Mouse (Mus musculus) urinary bladder, postnatal 4 days (tissue): ENCODE results near the gene R3hdm2.

Experiments
- DNase-seq, 2 experiments: peaks; one replicate each; pipeline ENCODE4 v3.0.0; 2021 to 2022; ENCODE audit warnings: low spot score in 2 of 2

The R3hdm2 gene

DNA sequence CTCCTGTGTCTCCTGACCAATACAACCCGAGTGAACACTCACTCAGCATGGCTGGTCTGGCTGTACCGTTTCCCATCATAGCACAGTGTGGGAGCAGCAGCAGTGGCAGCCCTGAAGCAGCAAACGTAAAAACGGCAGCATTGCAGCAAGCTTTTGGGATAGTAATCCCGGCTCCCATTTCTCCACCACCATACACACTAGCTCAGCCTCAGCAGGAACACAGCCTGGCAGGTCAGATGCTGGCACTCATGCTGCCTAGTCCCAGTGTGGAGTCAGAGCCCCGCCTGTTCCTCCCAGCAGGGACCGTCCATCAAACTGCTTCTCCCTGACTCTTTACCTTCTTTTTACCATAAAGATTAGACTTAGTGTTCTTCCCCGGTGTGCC, 111.0 kb downstream of the R3hdm2 start:
- no peak for DNase-seq

DNA sequence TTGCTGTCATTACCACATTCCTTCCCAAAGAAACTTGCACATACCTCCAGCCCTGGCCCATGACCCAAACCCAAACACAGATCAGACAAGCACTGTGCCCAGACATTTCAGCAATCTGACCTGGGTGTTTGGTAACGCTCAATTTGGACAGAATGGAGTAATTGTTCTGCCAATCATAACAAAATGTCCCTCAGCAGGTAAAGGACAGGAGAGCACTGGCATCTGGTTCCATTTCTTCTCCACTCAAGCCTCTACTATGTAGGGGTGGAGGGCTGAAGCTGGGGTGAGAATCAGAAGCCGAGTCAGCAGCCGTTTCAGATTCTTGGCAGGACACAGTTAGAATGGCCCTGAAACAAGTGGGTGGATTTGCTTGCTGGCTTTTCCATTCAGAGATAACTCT, 112.0 kb downstream of the R3hdm2 start:
- no peak for DNase-seq

DNA sequence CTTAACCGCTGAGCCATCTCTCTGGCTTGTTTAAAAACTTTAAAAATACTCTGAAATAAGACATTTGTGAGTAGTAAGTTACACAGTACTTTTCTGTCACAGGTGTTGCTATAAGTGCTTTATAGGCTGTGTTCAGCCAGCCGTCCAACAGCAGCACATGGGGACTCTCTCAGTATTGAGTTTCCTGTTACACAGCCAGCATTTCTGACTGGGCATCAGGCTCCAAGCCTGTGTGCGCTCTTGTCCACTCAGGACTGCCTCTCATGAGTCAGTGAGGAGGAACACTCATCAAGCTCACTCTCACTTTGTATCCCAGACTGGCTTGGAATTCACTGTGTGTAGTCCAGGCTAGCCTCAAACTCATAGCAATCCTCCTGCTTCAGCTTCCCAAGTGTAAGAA, 116.0 kb downstream of the R3hdm2 start:
- DNase-seq: no peak

DNA sequence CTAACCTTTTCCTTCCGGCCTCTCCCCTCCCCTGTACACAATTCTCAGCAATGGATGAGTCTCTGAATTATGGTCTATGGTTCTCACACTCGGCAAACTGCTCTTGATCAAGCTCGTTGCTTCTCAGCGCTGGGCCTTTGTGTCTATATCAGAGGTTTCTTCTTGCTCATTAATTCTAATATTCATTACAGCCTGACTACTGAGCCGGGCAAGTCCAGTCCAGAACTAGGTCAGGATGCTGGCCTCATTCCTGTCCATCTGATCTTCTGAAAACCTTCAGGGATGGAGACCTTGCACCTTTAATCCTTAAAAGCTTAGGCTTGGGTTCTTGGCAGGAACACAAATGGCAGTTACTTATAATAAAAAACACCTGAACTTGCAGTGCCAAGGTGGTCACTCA, 119.4 kb downstream of the R3hdm2 start:
- DNase-seq: no peak

DNA sequence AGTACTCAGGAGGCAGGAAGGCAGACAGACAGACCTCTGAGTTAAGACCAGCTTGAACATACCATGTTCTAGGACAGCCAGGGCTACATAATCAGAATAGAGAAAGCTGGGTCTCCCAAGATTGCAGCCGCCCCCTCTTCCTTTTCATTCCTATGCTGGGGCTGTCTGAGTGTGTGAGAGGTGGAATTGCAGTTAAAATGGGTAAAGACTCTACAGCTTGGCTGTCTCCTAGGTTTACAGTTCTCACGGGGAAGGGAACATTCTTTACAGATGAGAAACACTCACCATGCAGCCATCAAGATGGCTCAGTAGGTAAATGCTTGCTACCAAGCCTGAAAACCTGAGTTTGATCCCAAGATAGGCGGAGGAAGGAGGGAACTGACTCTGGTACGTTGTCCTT, 119.9 kb downstream of the R3hdm2 start:
- DNase-seq: no peak

DNA sequence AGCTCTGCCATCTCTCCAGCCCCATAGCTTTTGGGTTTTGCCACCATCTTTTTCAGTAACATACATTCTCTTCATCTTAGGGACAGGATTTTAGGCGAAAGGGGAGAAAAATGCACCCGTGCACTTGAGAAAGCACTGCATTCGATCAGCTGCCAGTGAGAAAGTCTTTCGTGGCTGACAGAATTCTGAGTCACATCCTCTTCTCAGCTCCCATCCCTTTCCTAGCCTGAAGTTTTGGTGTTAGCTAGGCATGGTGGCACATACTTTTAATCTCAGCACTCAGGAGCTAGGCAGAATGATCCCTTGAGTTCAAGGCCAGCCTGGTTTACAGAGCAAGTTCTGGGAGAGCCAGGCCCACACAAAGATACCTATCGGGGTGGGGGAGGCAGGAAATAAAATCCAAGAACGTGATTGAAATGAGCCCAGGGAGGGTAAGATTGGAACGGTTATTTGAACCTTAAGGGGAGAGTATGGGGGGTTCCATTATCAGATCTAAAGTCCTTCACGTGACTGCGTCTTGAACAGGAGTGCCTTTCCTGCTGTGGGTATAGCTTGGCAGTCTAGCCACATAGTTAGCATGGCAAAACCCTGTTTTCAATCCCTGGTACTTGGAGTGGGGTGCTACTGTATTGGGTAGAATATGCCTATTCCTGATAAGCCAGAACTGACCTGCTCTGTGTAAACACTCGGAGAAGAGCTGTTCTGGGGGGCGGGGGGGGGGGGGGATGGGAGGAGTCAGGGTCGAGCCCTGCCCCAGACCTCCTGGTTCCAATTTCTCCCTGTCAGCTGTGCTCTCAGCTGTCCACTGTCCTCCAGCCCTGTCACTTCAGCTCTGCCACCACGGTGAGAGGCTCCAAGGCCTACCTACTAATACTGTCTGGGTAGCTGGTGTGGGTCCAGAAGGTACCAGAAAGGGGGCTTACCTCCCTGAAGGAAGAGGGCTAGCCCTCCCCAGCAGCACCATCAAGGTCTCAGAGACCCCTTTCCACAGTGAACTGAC, 121.1 kb downstream of the R3hdm2 start, which contains the start of gene Stac3:
Stac3 (plus strand) TSS at position 793 of the 1,000 bp plus-strand sequence.
- DNase-seq: no peak

DNA sequence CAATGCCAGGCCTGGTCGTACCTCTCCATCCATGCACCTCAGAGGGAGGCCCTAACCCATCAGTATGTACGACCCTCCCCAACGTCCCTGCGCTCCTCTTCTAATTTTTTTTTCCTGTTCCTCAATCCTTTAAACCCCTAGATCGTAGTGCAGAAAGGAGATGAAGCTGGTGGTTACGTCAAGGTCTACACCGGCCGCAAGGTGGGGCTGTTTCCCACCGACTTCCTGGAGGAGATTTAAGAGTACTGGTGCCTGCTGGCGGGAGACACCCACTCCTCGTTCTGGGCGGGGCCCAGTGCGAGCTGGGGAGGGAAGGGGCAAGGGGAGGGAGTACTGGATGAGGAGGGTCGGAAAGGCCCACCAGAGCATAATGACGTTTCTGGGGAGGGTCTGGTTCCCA, 128.1 kb downstream of the R3hdm2 start:
- DNase-seq: peak; percentile 64 to 77

DNA sequence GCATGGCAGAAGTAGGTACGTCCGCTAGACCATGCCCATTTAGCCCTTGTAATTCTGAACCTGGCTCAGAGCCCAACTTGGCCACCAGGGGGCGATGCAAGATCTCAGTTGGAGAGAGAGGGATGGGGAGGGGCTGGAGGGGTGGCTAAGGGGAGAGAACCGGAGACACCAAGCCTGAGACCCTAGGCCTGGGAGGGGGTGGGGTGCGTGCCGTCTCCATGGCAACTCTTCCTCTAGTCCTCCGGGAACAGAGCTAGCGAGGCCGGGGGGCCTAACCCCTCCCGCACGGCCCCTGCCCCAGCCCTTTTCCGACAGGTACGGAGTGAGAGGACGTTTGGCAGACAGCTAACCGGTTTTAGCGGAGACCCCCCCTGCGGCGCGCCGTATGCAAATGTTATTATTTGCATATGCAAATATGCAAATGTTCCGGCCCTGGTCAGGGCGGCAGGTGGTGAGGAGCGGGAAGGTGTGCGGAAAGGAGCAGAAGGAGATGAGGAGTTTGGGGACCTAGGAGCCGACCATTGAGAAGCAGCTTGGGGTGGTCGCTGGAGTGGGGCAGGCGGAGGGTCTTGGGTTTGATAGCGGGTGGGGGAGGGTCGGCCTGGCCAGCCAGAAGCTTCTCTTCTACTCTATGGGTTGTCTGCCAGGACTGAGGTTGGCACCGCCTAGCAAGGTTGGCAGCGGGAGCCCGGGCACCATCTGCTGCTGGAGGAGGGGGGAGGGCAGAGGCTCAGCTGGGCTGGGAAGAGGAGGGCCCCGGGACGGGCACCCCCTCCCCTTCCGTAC, 129.1 kb downstream of the R3hdm2 start:
- DNase-seq: peak; percentile 69 to 89

DNA sequence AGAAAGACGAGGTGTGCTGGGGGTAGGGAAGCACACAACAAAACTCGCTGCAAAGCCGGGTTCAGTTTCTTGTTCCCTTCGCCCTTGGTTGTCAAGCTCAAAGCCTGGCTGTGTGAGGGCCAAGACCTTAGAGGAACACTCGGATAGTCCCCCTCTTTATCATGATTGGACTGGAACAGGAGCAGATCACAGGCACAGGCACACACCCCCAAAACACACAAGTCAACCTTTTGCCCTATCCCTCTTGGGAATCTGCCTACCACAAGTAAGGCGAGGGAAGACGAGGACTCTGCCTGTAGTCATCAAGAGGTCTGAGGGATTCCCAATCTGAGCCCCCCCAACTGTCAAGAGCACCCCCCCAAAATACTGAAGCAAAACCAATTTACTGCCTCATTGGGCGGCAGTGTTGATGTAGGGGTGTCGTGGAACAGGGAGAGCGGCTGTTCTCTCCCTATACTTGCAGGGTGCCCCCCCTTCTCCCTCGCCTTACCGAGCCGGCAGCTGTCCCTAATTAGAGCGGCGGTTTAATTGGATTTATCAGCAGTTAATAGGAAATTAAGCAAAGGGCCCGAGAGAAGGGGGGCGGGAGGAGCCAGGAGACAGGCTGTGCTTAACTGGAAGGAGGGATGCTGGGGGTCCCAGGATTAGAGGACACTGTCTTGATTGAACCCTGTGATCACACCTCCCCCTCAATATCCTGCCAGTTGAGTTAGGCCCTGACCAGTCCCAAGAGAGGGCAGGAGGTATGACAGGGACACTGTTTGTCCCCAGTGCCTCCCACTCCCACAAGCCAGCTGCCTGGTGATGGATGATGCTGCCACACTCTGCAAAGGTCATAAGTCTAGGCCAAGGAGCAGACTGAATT, 129.9 kb downstream of the R3hdm2 start:
- DNase-seq: no peak

DNA sequence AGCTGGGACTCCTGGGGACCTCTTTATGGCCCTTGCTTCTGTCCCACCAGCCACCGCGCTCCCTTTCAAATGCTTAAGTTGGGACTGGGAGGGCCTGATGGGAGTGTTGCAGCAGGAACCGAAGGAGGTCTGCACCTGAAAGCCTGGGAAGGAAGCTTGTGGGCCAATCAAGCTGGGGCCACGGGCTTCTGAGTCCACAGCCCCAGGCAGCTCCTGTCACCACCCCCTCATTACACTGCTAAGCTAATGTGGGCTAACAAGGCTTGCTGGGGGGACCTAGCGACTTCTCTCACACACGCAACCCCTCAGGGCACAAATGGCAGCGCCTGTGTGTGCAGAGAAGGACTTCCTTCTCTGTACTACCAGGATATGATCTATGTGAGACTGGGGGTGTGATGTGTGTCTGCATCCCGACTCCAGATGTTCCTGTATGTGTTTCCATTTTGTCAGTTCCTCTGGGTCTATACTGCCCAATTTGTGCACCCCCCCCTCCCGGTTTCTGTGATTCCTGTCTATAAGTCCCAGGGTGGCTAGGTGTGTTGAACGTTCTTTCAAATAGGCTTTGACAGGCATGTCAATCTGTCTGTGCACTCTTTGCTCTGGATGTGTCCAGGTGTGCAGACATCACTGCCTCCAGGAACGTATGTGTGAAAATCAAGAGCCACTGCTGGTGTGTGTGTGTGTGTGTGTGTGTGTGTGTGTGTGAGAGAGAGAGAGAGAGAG, 130.9 kb downstream of the R3hdm2 start:
- no peak for DNase-seq

DNA sequence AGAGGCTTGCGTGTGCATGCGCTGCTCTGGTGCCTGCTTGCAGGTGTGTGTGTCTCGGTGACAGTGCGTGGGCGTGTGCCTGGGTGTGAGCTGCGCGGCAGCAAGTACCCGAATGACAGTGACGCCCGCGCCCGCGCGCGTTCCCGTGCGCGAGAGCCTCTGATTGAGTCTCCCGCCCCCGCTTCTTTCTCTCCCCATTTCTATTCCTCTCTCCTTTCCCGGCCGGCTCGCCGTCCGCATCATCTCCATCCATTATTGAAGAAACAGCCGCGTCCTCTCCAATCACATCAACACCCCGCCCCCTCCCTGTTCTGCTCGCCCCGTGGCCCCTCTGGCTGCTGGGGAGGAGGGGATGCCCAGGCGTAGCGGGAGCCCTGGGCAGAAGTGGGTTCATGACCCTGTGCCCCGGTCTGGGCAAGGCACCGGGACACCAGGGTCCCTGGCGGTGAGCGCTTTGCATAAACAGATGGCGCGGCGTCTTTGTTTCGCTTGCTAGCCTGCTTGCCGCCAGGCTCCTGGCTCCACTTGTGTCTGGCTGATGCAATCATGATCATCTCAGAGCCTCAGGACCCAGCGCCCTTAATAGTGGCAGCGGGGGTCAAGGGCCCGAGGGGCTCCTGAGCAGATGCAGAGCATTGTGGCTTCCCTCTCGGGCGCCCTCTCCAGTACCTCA, 131.6 kb downstream of the R3hdm2 start:
- DNase-seq: no peak

DNA sequence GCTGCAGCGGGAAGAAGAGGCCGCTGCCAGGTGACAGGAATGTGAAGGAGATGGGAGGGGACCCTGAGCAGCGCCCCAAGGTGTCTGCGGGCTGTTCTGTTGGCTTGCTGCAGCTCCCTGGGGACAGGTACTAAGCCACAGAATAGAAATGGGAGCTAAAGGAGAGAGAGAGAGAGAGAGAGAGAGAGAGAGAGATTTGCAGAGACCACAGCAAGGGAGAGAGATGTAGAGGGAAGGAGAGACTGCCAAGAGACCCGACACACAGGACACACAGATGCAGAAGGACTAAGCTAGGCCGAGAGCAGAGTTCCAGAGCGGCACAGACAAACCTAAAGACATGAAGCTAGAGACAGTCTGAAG, 132.2 kb downstream of the R3hdm2 start:
- DNase-seq: no peak

DNA sequence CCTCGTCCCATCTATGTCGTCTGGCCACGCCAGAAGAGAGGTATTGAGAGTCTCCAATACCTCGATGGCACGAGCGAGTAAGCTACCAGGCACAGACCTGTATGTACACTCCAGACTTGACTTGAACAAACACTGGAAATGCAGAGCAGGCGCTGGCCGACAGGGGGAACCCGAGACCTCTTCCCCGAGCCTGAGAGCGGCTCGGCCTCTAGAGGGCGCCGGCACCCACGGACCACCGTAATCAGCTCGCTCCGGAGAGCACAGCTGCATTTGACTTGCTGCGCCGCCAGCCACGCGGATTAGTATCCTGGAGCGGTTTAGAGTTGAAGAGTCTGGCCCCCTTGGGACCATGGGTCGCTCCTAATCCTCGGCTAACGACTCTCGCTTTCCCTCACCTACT, 132.7 kb downstream of the R3hdm2 start:
- peak; percentile 85 to 94 for DNase-seq

DNA sequence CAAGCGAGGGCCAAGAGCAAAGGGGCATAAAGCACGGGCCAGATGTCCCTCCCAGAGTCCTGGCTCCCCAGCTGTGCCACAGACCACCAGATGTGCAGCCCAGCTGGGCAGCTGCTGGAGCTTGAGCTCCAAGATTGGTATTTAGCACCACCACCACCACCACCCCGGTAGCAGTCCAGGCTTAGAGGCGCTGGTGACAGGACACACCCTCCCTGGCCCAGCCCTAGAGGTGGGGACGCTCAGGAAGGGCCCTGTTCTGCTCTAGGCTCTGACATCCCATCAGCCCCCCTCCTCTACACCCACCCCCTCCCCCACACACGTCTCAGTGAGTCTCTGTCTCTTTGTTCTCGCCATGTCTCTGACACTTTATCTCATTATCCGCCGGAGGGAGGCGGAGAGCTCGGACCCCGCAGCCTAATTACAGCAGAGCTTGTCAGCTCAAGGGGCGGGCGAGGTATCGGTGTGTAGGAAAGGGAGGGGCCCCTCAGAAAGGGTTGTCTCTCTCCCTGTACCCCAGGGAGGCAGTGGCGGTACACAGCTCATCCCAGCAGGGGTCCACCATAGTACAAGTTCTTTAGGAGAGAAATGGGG, 133.5 kb downstream of the R3hdm2 start:
- DNase-seq: no peak

DNA sequence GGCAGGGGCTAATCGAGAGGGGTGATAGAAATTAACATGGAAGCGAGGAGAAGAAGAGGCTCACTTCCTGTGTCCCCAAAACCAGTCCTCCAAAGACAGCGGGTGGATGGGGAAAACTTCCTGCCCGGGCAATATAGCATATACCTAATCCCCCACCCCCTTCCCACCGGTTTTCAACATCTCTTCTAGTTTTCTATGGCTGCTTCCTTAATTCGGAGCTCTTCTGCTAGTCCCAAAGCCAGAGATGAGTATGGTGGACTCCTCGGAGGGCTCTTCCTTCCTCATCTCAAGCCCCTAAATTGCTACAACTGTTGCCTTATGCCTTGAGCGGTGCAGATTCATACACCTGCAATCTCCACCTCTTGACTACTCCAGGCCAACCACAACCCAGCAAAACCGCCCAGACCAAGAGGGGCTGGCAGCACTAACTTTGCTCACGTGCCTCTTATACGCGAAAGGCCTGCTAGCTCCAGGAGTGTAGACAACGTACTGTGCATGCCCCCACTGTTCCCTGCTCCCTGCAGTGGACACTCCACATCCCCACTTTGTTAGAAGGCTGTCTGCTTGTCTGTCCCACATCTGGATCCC, 134.1 kb downstream of the R3hdm2 start:
- no peak for DNase-seq

DNA sequence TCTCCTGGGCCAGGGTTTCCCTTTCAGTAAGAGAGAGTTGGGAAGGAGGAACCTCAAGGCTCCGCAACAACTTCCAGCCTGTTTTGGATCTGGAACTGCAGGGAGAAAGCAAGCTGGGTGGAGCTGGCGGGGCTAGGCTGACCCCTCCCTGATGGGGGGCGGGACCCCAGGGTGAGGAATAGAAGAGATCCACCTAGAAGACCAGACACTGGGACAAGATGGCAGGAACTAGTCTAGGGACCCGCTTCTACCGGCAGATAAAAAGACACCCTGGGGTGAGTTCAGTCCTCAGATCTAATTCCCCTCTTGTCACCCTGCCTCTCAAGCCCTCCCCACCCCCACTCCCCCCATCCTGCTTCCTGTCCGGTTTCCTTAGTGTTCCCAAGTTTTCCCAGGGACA, 134.6 kb downstream of the R3hdm2 start, which contains the start of gene Ndufa4l2:
Ndufa4l2 (plus strand) TSS at position 204 of the 400 bp plus-strand sequence.
- peak in 1 of 2 experiments; percentile 47 for DNase-seq

DNA sequence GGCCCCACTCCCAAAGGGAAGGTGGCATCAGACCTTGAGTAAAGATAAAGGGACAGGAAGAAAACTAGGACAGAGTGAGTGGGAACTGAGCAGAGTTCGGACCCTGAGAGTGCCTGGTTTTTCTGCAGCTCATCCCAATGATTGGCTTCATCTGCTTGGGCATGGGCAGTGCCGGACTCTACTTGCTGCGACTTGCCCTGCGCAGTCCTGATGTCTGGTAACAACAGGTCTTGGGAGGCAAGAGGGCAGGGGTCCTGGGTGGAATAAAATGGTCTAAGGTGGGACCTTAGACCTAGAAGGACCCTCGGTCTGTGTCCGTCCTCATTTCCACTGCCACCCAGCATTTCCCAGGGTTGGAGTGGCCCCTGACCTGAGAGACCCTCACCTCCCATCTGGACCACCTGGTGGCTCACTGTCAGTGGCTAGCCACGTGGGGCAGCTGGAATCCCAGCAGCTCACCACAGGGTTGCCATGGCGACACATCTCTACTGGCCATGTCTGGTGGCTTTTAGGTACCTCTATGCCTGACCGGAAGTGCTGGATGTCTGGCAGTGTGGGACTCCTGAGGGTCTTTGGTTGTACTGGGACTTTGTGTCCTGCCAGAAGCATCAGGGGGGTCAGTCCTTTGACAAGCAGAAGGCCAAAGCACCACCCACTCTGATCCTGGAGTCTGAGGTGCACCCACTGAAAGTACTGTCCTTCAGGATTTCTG, 135.3 kb downstream of the R3hdm2 start:
- no peak for DNase-seq

DNA sequence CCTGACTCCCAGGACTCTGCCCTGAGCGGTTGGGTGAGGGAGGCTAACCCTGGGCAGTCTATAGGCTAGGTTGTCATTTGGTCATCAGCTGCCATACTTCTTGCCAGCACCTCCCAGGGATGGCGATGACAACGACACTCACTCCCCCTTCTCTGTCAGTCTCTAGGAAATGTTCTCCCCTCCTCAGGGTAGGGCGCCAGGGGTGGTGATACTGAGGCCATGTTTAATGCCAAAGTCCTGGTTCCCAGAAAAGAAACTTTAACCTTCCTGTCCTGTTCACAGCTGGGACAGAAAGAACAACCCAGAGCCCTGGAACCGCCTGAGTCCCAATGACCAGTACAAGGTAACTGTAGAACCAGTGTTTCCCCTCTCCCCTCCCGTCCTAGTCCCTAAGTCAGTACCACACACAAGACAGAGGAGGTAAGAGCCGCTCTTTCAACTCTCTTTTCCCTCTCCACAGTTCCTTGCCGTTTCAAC, 135.9 kb downstream of the R3hdm2 start:
- DNase-seq: no peak
